In genomic region chr19:44295741-44296140, GRCm38 (mm10) we compare ENCODE assay signal across 8 mouse cellular contexts. TPM values are rescaled to one million over a fixed set of nuclear protein-coding genes. Genes with fewer than 3 reads are reported as not detected.
DNase-seq lines count a peak whose midpoint lies in the region; ATAC-seq and TF ChIP-seq lines count a peak whose summit lies in the region.

No protein-coding gene starts in this region.

- peak overlapping the region; percentile 74 to 80 for H3K4me3 ChIP-seq in MEL (ENCODE audit: control insufficient read depth in 1 of 2, insufficient read depth in 1 of 2, low read depth in 2 of 2, low read length in 2 of 2)
- H3K4me3 ChIP-seq in hindbrain, embryonic 11.5 days (ENCODE audit: low read depth, low read length), result peak overlapping the region; percentile 99

- no peak for ATAC-seq in hindbrain, embryonic 11.5 days (ENCODE audit: low FRiP score)

- H3K79me2 ChIP-seq in MEL (ENCODE audit: control insufficient read depth, insufficient read depth, low read length, poor library complexity), result peaks cover 61% of the 10 kb centered on the region

- H3K4me1 ChIP-seq in MEL (ENCODE audit: control insufficient read depth in 1 of 2, insufficient read depth in 2 of 2, low read length in 2 of 2), result peaks cover 5 to 69% of the 10 kb centered on the region in 2 experiments
- peaks cover 33% of the 10 kb centered on the region for H3K4me1 ChIP-seq in hindbrain, embryonic 11.5 days (replicated peaks; ENCODE audit: control insufficient read depth, insufficient read depth, low read length)

- peak in 1 of 2 experiments; percentile 61; a peak in 2 of 4 replicates for TF ChIP-seq POLR2A in MEL (IDR thresholded peaks at IDR 0.05; ENCODE audit: control insufficient read depth in 1 of 2, insufficient read depth in 1 of 2, low read depth in 1 of 2, low read length in 2 of 2, poor library complexity in 1 of 2)

- peak in 1 of 2 experiments; percentile 38; a peak in 1 of 4 replicates for TF ChIP-seq EP300 in MEL (IDR thresholded peaks at IDR 0.05; ENCODE audit: low read depth in 1 of 2, low read length in 2 of 2)

- peaks cover 38 to 56% of the 10 kb centered on the region in 2 experiments for H3K36me3 ChIP-seq in MEL (ENCODE audit: control insufficient read depth in 1 of 2, insufficient read depth in 2 of 2, low read length in 2 of 2)
- peaks cover 27% of the 10 kb centered on the region for H3K36me3 ChIP-seq in hindbrain, embryonic 11.5 days (ENCODE audit: control insufficient read depth, insufficient read depth, low read length)

- H3K9ac ChIP-seq in MEL (ENCODE audit: control insufficient read depth, low read depth, low read length, poor library complexity, severe bottlenecking), result peak overlapping the region; percentile 66
- peak overlapping the region; percentile 99 for H3K9ac ChIP-seq in hindbrain, embryonic 11.5 days (ENCODE audit: low read depth, low read length)

- DNase-seq in MEL (ENCODE audit: low read depth, low spot score), result peak; percentile 94
- peak; percentile 93 for DNase-seq in cerebellum, adult 9-10 months
- peak; percentile 83 to 93 for DNase-seq in frontal cortex, adult 2 months (ENCODE audit: extremely low spot score in 1 of 2, low spot score in 1 of 2)
- DNase-seq in hindbrain, embryonic 11.5 days (ENCODE audit: low spot score), result peak; percentile 88
- DNase-seq in layer of hippocampus, postnatal 10 days (ENCODE audit: low spot score in 2 of 2), result peak; percentile 89 to 92
- DNase-seq in lung, postnatal 10 days, result peak; percentile 94
- DNase-seq in ovary, postnatal 14 days (ENCODE audit: low spot score), result peak; percentile 80
- peak; percentile 94 for DNase-seq in thymus, postnatal 14 days

- peak overlapping the region; percentile 50 for H3K27ac ChIP-seq in MEL (ENCODE audit: control insufficient read depth, low read depth, low read length)
- H3K27ac ChIP-seq in hindbrain, embryonic 11.5 days (ENCODE audit: low read depth, low read length), result no peak overlapping the region; the same call in 1 of the 2 replicates

- no peaks in the 10 kb centered on the region for H3K9me3 ChIP-seq in MEL (replicated peaks; ENCODE audit: insufficient read depth, low read length)
- no peaks in the 10 kb centered on the region for H3K9me3 ChIP-seq in hindbrain, embryonic 11.5 days (ENCODE audit: control insufficient read depth, low read length)

- peak; percentile 99 to 100 (median 99) for TF ChIP-seq CTCF in MEL (IDR thresholded peaks at IDR 0.05 in 2 of 3, conservative IDR thresholded peaks at IDR 0.05 in 1 of 3; ENCODE audit: control insufficient read depth in 1 of 3, insufficient read depth in 1 of 3, low read depth in 2 of 3, low read length in 3 of 3, poor library complexity in 1 of 3, severe bottlenecking in 1 of 3)

- H3K27me3 ChIP-seq in MEL (ENCODE audit: control insufficient read depth in 1 of 2, insufficient read depth in 2 of 2, low read length in 2 of 2), result no peaks in the 10 kb centered on the region
- no peaks in the 10 kb centered on the region for H3K27me3 ChIP-seq in hindbrain, embryonic 11.5 days (ENCODE audit: control insufficient read depth, insufficient read depth, low read length)

- peak; percentile 66 for TF ChIP-seq RAD21 in MEL (IDR thresholded peaks at IDR 0.05; ENCODE audit: low read depth, low read length)

- 4% methylated on average over 4 of the region's 4 CpGs for WGBS in hindbrain, embryonic 11.5 days

- peak overlapping the region; percentile 98 for H3K4me2 ChIP-seq in hindbrain, embryonic 11.5 days (replicated peaks; ENCODE audit: low read depth, low read length)

TF ChIP-seq in MEL, 35 proteins besides CTCF, POLR2A, EP300 and RAD21:
- TF ChIP-seq ZC3H11A (IDR thresholded peaks at IDR 0.05; ENCODE audit: low read depth, low read length) (peak; percentile 59; the same call in 1 of the 2 replicates), ELF1 (IDR thresholded peaks at IDR 0.05; ENCODE audit: low read depth, low read length) (peak; percentile 74), HCFC1 (IDR thresholded peaks at IDR 0.05; ENCODE audit: low read depth, low read length) (peak; percentile 42; the same call in 1 of the 2 replicates), ETS1 (IDR thresholded peaks at IDR 0.05; ENCODE audit: low read depth, low read length) (peak; percentile 55; the same call in 1 of the 2 replicates), MXI1 (IDR thresholded peaks at IDR 0.05; ENCODE audit: low read depth, low read length) (peak; percentile 84), MYC (IDR thresholded peaks at IDR 0.05; ENCODE audit: low read depth, low read length) (peak; percentile 88), CHD1 (IDR thresholded peaks at IDR 0.05; ENCODE audit: low read depth, low read length) (peak; percentile 95), TAL1 (IDR thresholded peaks at IDR 0.05; ENCODE audit: low read length) (no peak), MAZ (IDR thresholded peaks at IDR 0.05; ENCODE audit: low read depth, low read length) (peak; percentile 48; the same call in 1 of the 2 replicates), ZKSCAN1 (IDR thresholded peaks at IDR 0.05; ENCODE audit: low read depth, low read length) (no peak), SIN3A (IDR thresholded peaks at IDR 0.05; ENCODE audit: low read length) (peak; percentile 90), UBTF (IDR thresholded peaks at IDR 0.05; ENCODE audit: borderline replicate concordance, insufficient read depth, low read depth, low read length) (no peak), NRF1 (IDR thresholded peaks at IDR 0.05; ENCODE audit: insufficient read depth, low read depth, low read length, poor library complexity, severe bottlenecking) (0 out of 2 replicates have a peak, but pooled peaks have one; percentile 33), MYB (IDR thresholded peaks at IDR 0.05; ENCODE audit: low read depth, low read length) (no peak), SMC3 (IDR thresholded peaks at IDR 0.05; ENCODE audit: low read depth, low read length) (peak; percentile 86), USF1 (IDR thresholded peaks at IDR 0.05; ENCODE audit: low read depth, low read length) (0 out of 2 replicates have a peak, but pooled peaks have one; percentile 12), TCF12 (IDR thresholded peaks at IDR 0.05; ENCODE audit: low read depth, low read length) (peak; percentile 23; the same call in 1 of the 2 replicates), TBP (IDR thresholded peaks at IDR 0.05; ENCODE audit: low read depth, low read length) (peak; percentile 66; the same call in 1 of the 2 replicates), MAX (IDR thresholded peaks at IDR 0.05; ENCODE audit: low read length) (peak; percentile 94)

RNA-seq across cellular contexts. Expression of gene Scd2, which starts 2.3 kb away (rescaled TPM):
- 392 and 554 TPM in 2 replicates for total RNA-seq in MEL (2012; rRNA removed)
- 100 to 1,000 TPM in 1 of 2 experiments, 10 to 100 TPM in 1; 47.4 to 593 TPM for polyA plus RNA-seq in MEL (2012; ENCODE audit: insufficient read depth in 1 of 2, insufficient read length in 2 of 2, low read depth in 1 of 2, low replicate concordance in 2 of 2, missing spikeins in 1 of 2)
- polyA plus RNA-seq in frontal cortex, adult 2 months (2012; rRNA removed), result 626 and 656 TPM in 2 replicates
- polyA plus RNA-seq in hindbrain, embryonic 11.5 days (2014; fragmentation: Nextera tagmentation; extraction: Ambion mirVana), result 314 and 349 TPM in 2 replicates
- total RNA-seq in layer of hippocampus, postnatal 10 days (2021), result 100 to 1,000 TPM; 715 to 736 TPM

RNA-seq across cellular contexts. Expression of gene Scd4, which starts 37.2 kb away (rescaled TPM):
- total RNA-seq in MEL (2012; rRNA removed), result 0.16 and 0.31 TPM in 2 replicates
- under 1 TPM in 1 of 2 experiments, not detected in 1; 0.36 TPM for polyA plus RNA-seq in MEL (2012; ENCODE audit: insufficient read depth in 1 of 2, insufficient read length in 2 of 2, low read depth in 1 of 2, low replicate concordance in 2 of 2, missing spikeins in 1 of 2)
- 0.27 and 0.30 TPM in 2 replicates for polyA plus RNA-seq in frontal cortex, adult 2 months (2012; rRNA removed)
- 0.06 TPM in 1 of 2 replicates, not detected in the other for polyA plus RNA-seq in hindbrain, embryonic 11.5 days (2014; fragmentation: Nextera tagmentation; extraction: Ambion mirVana)
- 1 to 10 TPM; 1.5 to 2.8 TPM for total RNA-seq in layer of hippocampus, postnatal 10 days (2021)
